Mouse (Mus musculus) hindbrain, embryonic 16.5 days (tissue): Measurements from ENCODE around the gene Tfcp2. TPM values are rescaled to one million over a fixed set of nuclear protein-coding genes. Genes with fewer than 3 reads are reported as not detected.
"Not testable (repeated sequence)": the region's sequence is repeated elsewhere in the genome, so short reads cannot be mapped to it uniquely, and the experiment has no call there.

ENCODE experiments used
- ATAC-seq: fragments of 200-750 bp; cut with Nextera tagmentation; 2 replicates; pipeline ENCODE4 v1.8.0; 2017; ENCODE audit warnings: moderate TSS enrichment, moderate library complexity
- H3K27ac ChIP-seq: fragments of 300-500 bp; sonication (generic); 2 replicates; pipeline ENCODE4 v1.5.1; 2014; ENCODE audit warnings: low read depth, mild to moderate bottlenecking, control low read depth, low read length, moderate library complexity
- H3K27me3 ChIP-seq: fragments of 300-500 bp; sonication (generic); replicated peaks from 2 replicates; pipeline ENCODE4 v1.6.1; 2014; ENCODE audit warnings: low read length; ENCODE audit not compliant: control insufficient read depth, insufficient read depth
- H3K36me3 ChIP-seq: fragments of 300-500 bp; sonication (generic); 2 replicates; pipeline ENCODE4 v1.6.1; 2014; ENCODE audit warnings: mild to moderate bottlenecking, low read length, moderate library complexity, mixed read lengths; ENCODE audit not compliant: control insufficient read depth, insufficient read depth
- H3K4me1 ChIP-seq: fragments of 300-500 bp; sonication (generic); 2 replicates; pipeline ENCODE4 v1.6.1; 2014; ENCODE audit warnings: low read depth, low read length; ENCODE audit not compliant: control insufficient read depth, insufficient read depth
- H3K4me2 ChIP-seq: fragments of 300-500 bp; sonication (generic); 2 replicates; pipeline ENCODE4 v1.6.1; 2014; ENCODE audit warnings: mild to moderate bottlenecking, low read length, control low read depth, moderate library complexity
- H3K4me3 ChIP-seq: fragments of 300-500 bp; sonication (generic); 2 replicates; pipeline ENCODE4 v1.5.1; 2014; ENCODE audit warnings: mild to moderate bottlenecking, low read length, control low read depth, moderate library complexity
- H3K9ac ChIP-seq: fragments of 300-500 bp; sonication (generic); 2 replicates; pipeline ENCODE4 v1.6.1; 2014; ENCODE audit warnings: low read depth, mild to moderate bottlenecking, control low read depth, low read length, moderate library complexity
- H3K9me3 ChIP-seq: fragments of 300-500 bp; sonication (generic); 2 replicates; pipeline ENCODE4 v1.6.1; 2014; ENCODE audit warnings: mild to moderate bottlenecking, low read length, moderate library complexity; ENCODE audit not compliant: control insufficient read depth
- WGBS: fragments of 180-500 bp; shearing (Covaris S2); extraction: QIAGEN DNeasy Blood & Tissue Kit; methylation state at CpG from one replicate; pipeline ENCODE4 v1.1.7; 2014; 5-methylcytosine and 5-hydroxymethylcytosine counted together
- polyA plus RNA-seq: library from polyadenylated mRNA; unstranded; fragments of >200 nt; fragmentation: Nextera tagmentation; extraction: Ambion mirVana; gene quantifications from 2 replicates; pipeline ENCODE4 v1.2.1, GENCODE M21; 2015

The Tfcp2 gene
- polyA plus RNA-seq, 1 experiment from 2014 or later: 32.4 TPM

GRCm38 (mm10) chr15:100541001-100541400, 10.8 kb downstream of the Tfcp2 start:
- H3K4me2 ChIP-seq, H3K9ac ChIP-seq, H3K27me3 ChIP-seq, H3K9me3 ChIP-seq, H3K36me3 ChIP-seq, ATAC-seq, H3K4me1 ChIP-seq, H3K4me3 ChIP-seq, H3K27ac ChIP-seq: not testable (repeated sequence)
- WGBS: 81% methylated on average over 1 of the region's 1 CpGs

DNA sequence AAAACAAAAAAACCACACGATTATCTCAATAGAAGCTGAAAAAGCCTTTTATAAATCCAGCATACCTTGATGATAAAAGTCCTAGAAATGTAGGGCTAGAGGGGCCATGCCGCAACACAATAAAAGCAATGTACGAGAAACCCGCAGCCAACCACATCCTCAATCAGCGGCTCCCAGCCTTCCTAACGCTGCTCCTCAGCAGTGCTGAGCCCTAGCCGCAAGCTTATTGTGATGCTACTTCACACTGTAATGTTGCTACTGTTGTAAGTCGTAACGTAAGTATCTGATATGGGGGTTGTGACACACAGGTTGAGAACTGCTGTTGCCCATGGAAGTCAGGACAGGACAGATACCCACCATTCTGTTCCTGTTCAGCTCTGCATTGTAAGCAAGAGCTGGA, 12.4 kb downstream of the Tfcp2 start:
- Histone ChIP-seq H3K36me3 (no peaks in the 10 kb centered on the region), H3K4me2 (no peak overlapping the region), H3K27me3 (no peaks in the 10 kb centered on the region), H3K27ac (no peak overlapping the region), H3K9ac (no peak overlapping the region), H3K4me1 (no peaks in the 10 kb centered on the region), H3K9me3 (no peaks in the 10 kb centered on the region), H3K4me3 (no peak overlapping the region)
- WGBS: 95% methylated on average over 9 of the region's 9 CpGs
- no peak for ATAC-seq

- H3K4me3 ChIP-seq: no peak overlapping the region
- no peak overlapping the region for H3K4me2 ChIP-seq
- WGBS: 88% methylated on average over 6 of the region's 6 CpGs
- H3K4me1 ChIP-seq: no peaks in the 10 kb centered on the region
- no peak for ATAC-seq
- H3K9me3 ChIP-seq: no peaks in the 10 kb centered on the region
- H3K9ac ChIP-seq: no peak overlapping the region
- no peak overlapping the region for H3K27ac ChIP-seq
- H3K27me3 ChIP-seq: no peaks in the 10 kb centered on the region
- no peaks in the 10 kb centered on the region for H3K36me3 ChIP-seq
These were observed 13.9 kb downstream of the Tfcp2 start for GRCm38 (mm10) chr15:100537913-100538312.

DNA sequence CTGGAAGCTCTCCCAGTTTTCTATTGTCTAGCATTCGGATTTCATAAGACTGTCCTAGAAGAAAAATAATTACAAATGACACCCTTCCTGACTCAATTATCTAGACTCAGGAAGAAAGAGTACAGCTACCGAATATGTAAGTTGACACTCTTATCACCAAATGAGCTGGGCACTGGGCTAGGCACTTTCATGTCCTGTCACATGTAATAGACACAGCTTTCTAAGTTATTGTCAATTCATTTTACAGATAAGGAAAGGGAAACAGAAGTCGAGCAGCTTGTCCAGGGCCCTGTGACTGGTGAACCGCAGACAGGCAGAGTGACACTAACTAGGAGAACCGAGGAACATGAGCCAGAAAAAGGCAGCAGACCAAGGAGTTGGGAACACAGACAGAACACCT, 23.9 kb downstream of the Tfcp2 start:
- no peaks in the 10 kb centered on the region for H3K27me3 ChIP-seq
- no peak for ATAC-seq
- no peak overlapping the region for H3K9ac ChIP-seq
- no peaks in the 10 kb centered on the region for H3K4me1 ChIP-seq
- H3K36me3 ChIP-seq: peaks cover 3% of the 10 kb centered on the region; the same call in 1 of the 2 replicates
- WGBS: 88% methylated on average over 5 of the region's 5 CpGs
- H3K9me3 ChIP-seq: no peaks in the 10 kb centered on the region
- H3K4me3 ChIP-seq: no peak overlapping the region
- no peak overlapping the region for H3K4me2 ChIP-seq
- H3K27ac ChIP-seq: no peak overlapping the region

GRCm38 (mm10) chr15:100525405-100525804, 26.4 kb downstream of the Tfcp2 start:
- no peak for ATAC-seq
- Histone ChIP-seq H3K9ac (no peak overlapping the region), H3K27ac (no peak overlapping the region), H3K36me3 (peaks cover 5% of the 10 kb centered on the region), H3K27me3 (no peaks in the 10 kb centered on the region), H3K9me3 (no peaks in the 10 kb centered on the region), H3K4me3 (no peak overlapping the region), H3K4me1 (no peaks in the 10 kb centered on the region), H3K4me2 (no peak overlapping the region)
- WGBS: 96% methylated on average over 14 of the region's 14 CpGs

DNA sequence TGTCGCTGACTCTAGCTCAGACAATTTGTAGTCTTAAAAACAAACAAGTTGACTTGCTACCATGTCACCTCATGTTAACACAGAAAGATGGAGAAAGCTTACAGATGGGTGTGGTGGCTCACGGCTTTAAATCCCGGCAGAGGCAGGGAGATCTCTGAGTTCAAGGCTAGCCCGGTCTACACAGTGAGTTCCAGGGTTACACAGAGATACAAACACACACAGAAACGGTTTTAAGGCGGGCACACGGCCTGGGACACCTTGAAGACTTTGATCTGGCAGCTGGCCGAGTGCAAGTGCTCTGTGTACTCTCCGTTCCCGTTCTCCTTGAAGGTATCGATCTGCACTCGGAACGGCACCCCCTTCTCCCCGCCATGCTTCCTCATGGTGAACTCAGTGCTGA, 31.5 kb downstream of the Tfcp2 start:
- 97% methylated on average over 14 of the region's 14 CpGs for WGBS
- no peaks in the 10 kb centered on the region for H3K9me3 ChIP-seq
- H3K36me3 ChIP-seq: peaks cover 14% of the 10 kb centered on the region
- ATAC-seq: no peak
- no peaks in the 10 kb centered on the region for H3K27me3 ChIP-seq
- H3K9ac ChIP-seq: no peak overlapping the region
- H3K4me3 ChIP-seq: no peak overlapping the region
- no peak overlapping the region for H3K27ac ChIP-seq
- no peak overlapping the region for H3K4me2 ChIP-seq
- H3K4me1 ChIP-seq: no peaks in the 10 kb centered on the region

GRCm38 (mm10) chr15:100515121-100515520, 36.7 kb downstream of the Tfcp2 start:
- ATAC-seq: no peak
- H3K27ac ChIP-seq: no peak overlapping the region
- WGBS: 98% methylated on average over 2 of the region's 2 CpGs
- H3K9ac ChIP-seq: no peak overlapping the region
- H3K36me3 ChIP-seq: peaks cover 35% of the 10 kb centered on the region
- H3K27me3 ChIP-seq: no peaks in the 10 kb centered on the region
- no peak overlapping the region for H3K4me3 ChIP-seq
- no peaks in the 10 kb centered on the region for H3K4me1 ChIP-seq
- no peak overlapping the region for H3K4me2 ChIP-seq
- no peaks in the 10 kb centered on the region for H3K9me3 ChIP-seq

DNA sequence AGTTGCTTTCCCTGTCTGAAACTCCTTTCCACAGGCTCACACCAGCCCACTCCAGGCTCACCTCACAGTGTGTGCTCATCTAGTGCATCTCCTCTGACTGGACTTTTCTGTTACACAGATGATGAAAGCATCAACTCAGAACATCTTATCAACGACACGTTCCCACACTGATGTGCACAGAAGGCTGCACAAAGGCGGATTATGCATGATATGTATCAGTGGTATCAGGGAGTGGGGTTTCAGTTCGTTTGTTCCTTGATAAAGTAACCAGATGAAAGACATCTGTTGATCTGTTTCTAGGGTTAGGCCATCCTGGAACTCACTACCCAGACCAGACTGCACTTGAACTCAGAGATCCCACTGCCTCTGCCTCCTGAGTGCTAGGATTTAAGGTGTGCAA, 38.4 kb downstream of the Tfcp2 start:
- no peaks in the 10 kb centered on the region for H3K27me3 ChIP-seq
- ATAC-seq: no peak
- no peak overlapping the region for H3K9ac ChIP-seq
- H3K36me3 ChIP-seq: peaks cover 36% of the 10 kb centered on the region
- no peaks in the 10 kb centered on the region for H3K4me1 ChIP-seq
- no peak overlapping the region for H3K27ac ChIP-seq
- no peak overlapping the region for H3K4me3 ChIP-seq
- H3K9me3 ChIP-seq: no peaks in the 10 kb centered on the region
- H3K4me2 ChIP-seq: no peak overlapping the region
- 90% methylated on average over 4 of the region's 4 CpGs for WGBS

DNA sequence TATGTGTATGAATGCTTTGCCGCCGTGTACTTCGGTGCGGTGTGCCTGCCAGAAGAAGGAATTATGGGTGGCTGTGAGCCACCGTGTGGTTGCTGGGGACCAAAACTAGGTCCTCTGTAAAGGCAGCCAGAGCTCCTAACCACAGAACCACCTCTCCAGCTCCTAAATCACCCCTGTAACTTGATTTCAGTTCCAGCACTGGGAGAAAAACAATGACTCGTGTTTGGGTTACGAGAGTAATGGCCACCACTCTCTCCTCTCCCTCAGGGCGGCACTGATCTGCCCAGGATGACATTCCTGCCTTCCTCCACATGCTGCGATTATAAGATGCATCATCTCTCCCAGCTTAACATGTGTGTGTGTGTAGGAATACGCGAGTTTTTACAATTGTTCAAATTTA, 41.7 kb downstream of the Tfcp2 start:
- no peak for ATAC-seq
- no peak overlapping the region for H3K4me2 ChIP-seq
- no peaks in the 10 kb centered on the region for H3K9me3 ChIP-seq
- no peak overlapping the region for H3K27ac ChIP-seq
- H3K4me1 ChIP-seq: no peaks in the 10 kb centered on the region
- peaks cover 53% of the 10 kb centered on the region for H3K36me3 ChIP-seq
- H3K27me3 ChIP-seq: no peaks in the 10 kb centered on the region
- WGBS: 95% methylated on average over 11 of the region's 11 CpGs
- no peak overlapping the region for H3K9ac ChIP-seq
- no peak overlapping the region for H3K4me3 ChIP-seq
